Mouse (Mus musculus) heart, embryonic 14.5 days (tissue): ENCODE data around the gene Gramd2. TPM values are rescaled to one million over a fixed set of nuclear protein-coding genes. Genes with fewer than 3 reads are reported as not detected.

Source experiments
- ATAC-seq: fragments of 200-750 bp; cut with Nextera tagmentation; 2 replicates; pipeline ENCODE4 v1.8.0; 2017; ENCODE audit warnings: low read depth, moderate TSS enrichment; ENCODE audit not compliant: insufficient number of reproducible peaks, insufficient read depth, low FRiP score
- H3K27ac ChIP-seq, 2 experiments: fragments of 200-500 bp in 1 of 2; fragments of 300-500 bp in 1 of 2; sonication (generic) in 1 of 2; replicated peaks in 1 of 2; 2 replicates each; pipeline ENCODE4 v1.5.1; 2012 to 2014; ENCODE audit warnings: low read depth in 2 of 2, low read length in 2 of 2, control low read depth in 1 of 2, mild to moderate bottlenecking in 1 of 2, mixed read lengths in 1 of 2; ENCODE audit not compliant: control insufficient read depth in 1 of 2, insufficient read depth in 1 of 2
- H3K27me3 ChIP-seq: fragments of 300-500 bp; sonication (generic); 2 replicates; pipeline ENCODE4 v1.6.1; 2014; ENCODE audit warnings: mild to moderate bottlenecking, low read length, control low read depth; ENCODE audit not compliant: control insufficient read depth, insufficient read depth
- H3K36me3 ChIP-seq: fragments of 300-500 bp; sonication (generic); 2 replicates; pipeline ENCODE4 v1.6.1; 2014; ENCODE audit warnings: mild to moderate bottlenecking, control low read depth, low read length, mixed read lengths; ENCODE audit not compliant: control insufficient read depth, insufficient read depth
- H3K4me1 ChIP-seq, 2 experiments: fragments of 200-500 bp in 1 of 2; fragments of 300-500 bp in 1 of 2; sonication (generic) in 1 of 2; 2 replicates each; pipeline ENCODE4 v1.6.1; 2012 to 2014; ENCODE audit warnings: low read length in 2 of 2, control low read depth in 1 of 2, mixed read lengths in 1 of 2; ENCODE audit not compliant: control insufficient read depth in 2 of 2, insufficient read depth in 2 of 2
- H3K4me2 ChIP-seq: fragments of 300-500 bp; sonication (generic); 2 replicates; pipeline ENCODE4 v1.6.1; 2014; ENCODE audit warnings: mild to moderate bottlenecking, low read length
- H3K4me3 ChIP-seq, 2 experiments: fragments of 200-500 bp in 1 of 2; fragments of 300-500 bp in 1 of 2; sonication (generic) in 1 of 2; 2 replicates each; pipeline ENCODE4 v1.5.1; 2012 to 2014; ENCODE audit warnings: low read length in 2 of 2, mild to moderate bottlenecking in 2 of 2, control low read depth in 1 of 2, low read depth in 1 of 2, moderate library complexity in 1 of 2; ENCODE audit not compliant: control insufficient read depth in 1 of 2, insufficient read depth in 1 of 2
- H3K9ac ChIP-seq: fragments of 300-500 bp; sonication (generic); 2 replicates; pipeline ENCODE4 v1.6.1; 2014; ENCODE audit warnings: mild to moderate bottlenecking, low read length
- H3K9me3 ChIP-seq: fragments of 300-500 bp; sonication (generic); 2 replicates; pipeline ENCODE4 v1.6.1; 2016; ENCODE audit warnings: low read length, control low read depth; ENCODE audit not compliant: control insufficient read depth
- WGBS: fragments of 180-500 bp; shearing (Covaris S2); extraction: QIAGEN DNeasy Blood & Tissue Kit; methylation state at CpG from one replicate; pipeline ENCODE4 v1.1.7; 2014; 5-methylcytosine and 5-hydroxymethylcytosine counted together
- polyA plus RNA-seq: library from polyadenylated mRNA; unstranded; fragments of >200 nt; fragmentation: Nextera tagmentation; extraction: Ambion mirVana; gene quantifications from 2 replicates; pipeline ENCODE4 v1.2.1, GENCODE M21; 2014

The Gramd2 gene
- polyA plus RNA-seq, 1 experiment from 2014 or later: 0.43 TPM

DNA sequence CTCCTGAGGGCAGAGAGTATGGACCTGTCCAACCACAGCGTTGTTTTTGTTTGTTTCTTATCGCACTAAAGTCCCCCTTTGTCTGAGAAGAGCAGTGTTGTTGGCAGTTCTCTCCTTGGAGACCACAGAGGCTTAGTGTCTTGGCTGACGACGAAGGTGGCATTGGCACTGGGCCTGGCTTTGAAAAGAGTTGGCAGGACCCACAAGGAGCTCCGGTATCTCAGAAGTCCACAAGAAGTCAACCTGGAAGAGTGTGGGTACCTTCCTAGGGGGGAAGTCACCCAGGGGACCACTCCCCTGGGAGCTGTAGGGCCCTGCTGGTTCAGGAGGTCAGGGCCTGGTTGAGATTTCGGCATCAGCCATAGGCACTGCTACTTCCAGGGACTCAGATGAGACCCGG lies 21.1 kb downstream of the Gramd2 start:
- Histone ChIP-seq H3K4me3 (no peak overlapping the region), H3K9me3 (no peaks in the 10 kb centered on the region), H3K4me1 (no peaks in the 10 kb centered on the region), H3K27me3 (no peaks in the 10 kb centered on the region), H3K36me3 (no peaks in the 10 kb centered on the region), H3K4me2 (no peak overlapping the region), H3K27ac (no peak overlapping the region), H3K9ac (no peak overlapping the region)
- 75% methylated on average over 7 of the region's 7 CpGs for WGBS
- no peak for ATAC-seq

DNA sequence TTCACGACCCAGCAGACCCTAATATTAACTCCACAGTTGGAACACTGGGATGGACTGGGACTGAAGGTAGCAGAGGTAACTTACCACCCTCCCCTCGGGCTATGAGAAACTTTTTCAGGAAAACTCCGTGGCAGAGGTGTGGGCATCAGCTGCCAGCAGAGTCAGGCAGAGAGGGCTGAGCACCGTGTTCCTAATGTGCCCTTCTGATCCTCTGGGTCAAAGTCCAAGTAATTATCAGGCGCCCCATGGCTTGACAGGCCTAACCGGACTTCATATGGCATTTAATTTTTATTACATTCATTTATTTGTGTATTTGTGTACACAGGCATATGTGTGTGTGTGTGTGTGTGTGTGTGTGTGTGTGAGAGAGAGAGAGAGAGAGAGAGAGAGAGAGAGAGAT lies 23.2 kb downstream of the Gramd2 start:
- ATAC-seq: no peak
- H3K9ac ChIP-seq: no peak overlapping the region
- H3K27ac ChIP-seq: no peak overlapping the region
- no peaks in the 10 kb centered on the region for H3K36me3 ChIP-seq
- WGBS: 71% methylated on average over 6 of the region's 6 CpGs
- H3K9me3 ChIP-seq: no peaks in the 10 kb centered on the region
- no peak overlapping the region for H3K4me2 ChIP-seq
- H3K4me3 ChIP-seq: no peak overlapping the region
- H3K4me1 ChIP-seq: no peaks in the 10 kb centered on the region; a peak in 1 of 4 replicates
- H3K27me3 ChIP-seq: no peaks in the 10 kb centered on the region

DNA sequence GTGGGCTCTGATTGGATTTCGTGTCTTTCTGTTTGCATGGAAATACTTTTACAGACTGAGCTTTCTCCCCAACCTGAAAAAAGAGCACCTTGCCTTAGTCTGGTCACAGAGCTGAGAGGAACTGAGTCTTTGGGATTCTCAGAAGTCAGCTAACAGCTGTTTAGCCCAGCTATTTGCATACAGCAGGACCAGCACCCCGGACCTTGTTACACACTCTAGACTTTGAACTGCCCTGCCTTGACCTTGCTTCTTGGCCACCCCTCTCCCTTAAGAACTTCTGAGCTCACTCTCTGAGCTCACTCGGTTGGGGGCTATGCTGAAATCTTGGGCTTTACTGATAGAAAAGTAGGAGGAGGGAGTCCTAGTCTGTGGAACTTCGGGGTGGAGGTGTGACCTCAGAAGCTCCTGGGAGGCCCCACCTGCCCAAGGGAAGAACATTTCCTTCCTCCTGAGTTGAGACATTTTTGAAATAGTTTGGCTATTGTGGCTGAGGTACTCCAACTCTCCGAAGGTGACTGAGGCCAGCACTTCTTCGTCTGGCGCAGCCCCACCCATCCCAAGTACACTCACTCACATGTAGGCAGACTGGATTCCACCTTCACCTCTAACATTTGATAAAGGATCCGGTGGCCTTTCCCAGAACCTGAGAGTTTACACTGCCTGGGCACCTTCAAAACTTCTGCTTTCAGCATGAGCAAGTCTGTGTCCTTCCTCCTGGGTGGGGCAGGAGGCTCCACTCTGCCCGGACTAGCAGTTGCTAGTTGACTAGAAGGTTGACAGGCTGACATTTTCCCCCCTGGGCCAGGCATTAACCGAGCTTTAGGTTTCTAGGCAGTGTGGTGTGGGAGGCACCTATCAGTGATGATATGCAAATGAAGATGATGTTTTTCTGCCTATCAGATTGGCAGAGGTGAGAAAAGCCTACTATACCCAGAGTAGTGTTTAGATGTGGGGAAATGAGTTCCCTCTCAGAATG lies 27.2 kb downstream of the Gramd2 start:
- no peaks in the 10 kb centered on the region; a peak in 1 of 4 replicates for H3K4me1 ChIP-seq
- H3K27ac ChIP-seq: no peak overlapping the region
- no peaks in the 10 kb centered on the region for H3K9me3 ChIP-seq
- no peak overlapping the region for H3K4me2 ChIP-seq
- H3K27me3 ChIP-seq: no peaks in the 10 kb centered on the region
- H3K4me3 ChIP-seq: no peak overlapping the region
- H3K9ac ChIP-seq: no peak overlapping the region
- 43% methylated on average over 10 of the region's 10 CpGs for WGBS
- no peak for ATAC-seq
- no peaks in the 10 kb centered on the region for H3K36me3 ChIP-seq

DNA sequence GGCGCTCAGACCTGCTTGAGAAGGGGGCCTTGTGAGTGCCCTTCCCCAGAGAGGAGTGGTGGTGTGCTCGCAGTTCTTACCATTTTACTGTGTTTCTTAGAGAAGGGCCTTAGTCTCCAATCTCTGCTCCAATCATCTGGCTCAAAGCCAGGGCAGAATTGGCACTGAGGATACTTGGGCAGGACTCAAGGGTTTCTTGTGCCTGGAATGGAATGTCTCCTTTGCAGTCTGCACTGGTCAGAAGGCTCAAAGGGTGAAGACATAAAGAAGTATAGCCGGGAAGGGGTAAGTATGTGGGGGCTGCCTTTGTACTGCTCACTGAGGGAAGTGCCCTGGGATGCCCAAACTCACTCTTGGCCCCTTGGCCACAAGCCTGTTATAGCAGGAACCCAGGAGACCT lies 29.3 kb downstream of the Gramd2 start:
- H3K9me3 ChIP-seq: no peaks in the 10 kb centered on the region
- H3K36me3 ChIP-seq: no peaks in the 10 kb centered on the region
- no peaks in the 10 kb centered on the region for H3K27me3 ChIP-seq
- no peak overlapping the region for H3K9ac ChIP-seq
- no peaks in the 10 kb centered on the region; a peak in 1 of 4 replicates for H3K4me1 ChIP-seq
- ATAC-seq: no peak
- no peak overlapping the region for H3K4me3 ChIP-seq
- H3K27ac ChIP-seq: no peak overlapping the region
- no peak overlapping the region for H3K4me2 ChIP-seq
- 66% methylated on average over 3 of the region's 3 CpGs for WGBS

DNA sequence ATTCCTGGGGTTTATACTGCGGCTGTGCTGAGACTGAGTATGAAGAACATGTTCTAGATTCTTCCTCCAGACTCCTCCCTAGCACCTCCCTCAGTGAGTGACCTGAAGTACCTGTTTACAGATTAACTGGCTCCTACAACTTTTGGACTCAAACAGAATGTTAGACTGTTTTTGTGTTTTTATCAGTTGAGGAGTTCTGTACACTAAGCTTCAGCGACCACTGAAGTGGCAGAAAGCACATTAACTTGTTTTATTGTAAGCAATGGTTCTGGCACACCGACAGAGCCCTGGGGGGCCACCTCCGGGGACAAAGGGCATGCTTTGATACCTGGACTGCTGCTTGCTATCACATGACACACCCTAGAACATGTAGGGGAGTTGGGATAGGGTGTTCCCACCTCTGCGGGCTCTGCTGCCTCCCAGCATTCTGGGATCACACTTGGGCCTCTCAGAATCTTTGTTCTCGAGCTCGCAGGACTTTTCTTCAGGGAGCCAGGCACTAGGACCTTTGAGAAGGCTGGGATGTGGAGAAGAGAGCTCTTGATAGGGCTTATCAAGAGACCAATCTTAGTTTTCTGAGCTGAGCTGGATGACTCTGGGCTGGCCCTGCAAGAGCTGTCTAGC lies 36.4 kb downstream of the Gramd2 start:
- no peak for ATAC-seq
- Histone ChIP-seq H3K36me3 (no peaks in the 10 kb centered on the region), H3K4me2 (no peak overlapping the region), H3K4me1 (no peaks in the 10 kb centered on the region), H3K9me3 (no peaks in the 10 kb centered on the region), H3K27ac (no peak overlapping the region), H3K4me3 (no peak overlapping the region), H3K27me3 (no peaks in the 10 kb centered on the region), H3K9ac (no peak overlapping the region)
- 67% methylated on average over 7 of the region's 7 CpGs for WGBS

DNA sequence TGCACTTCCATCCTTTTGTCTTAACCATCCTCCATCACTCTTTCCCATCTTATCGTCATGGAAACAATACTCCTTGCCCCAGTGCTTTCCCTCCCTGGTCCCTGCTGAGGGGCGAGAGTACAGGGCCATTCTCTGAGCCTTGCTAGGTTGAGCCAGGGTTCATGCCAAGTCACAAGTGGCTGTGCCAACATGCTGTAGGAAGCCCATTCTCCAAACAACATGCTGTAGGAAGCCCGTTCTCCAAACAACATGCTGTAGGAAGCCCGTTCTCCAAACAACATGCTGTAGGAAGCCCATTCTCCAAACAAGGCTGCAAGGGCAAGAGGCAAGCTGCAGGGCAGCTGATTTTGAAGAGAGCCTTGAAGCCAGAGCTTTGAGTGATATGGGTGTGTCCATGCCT lies 38.3 kb downstream of the Gramd2 start:
- Histone ChIP-seq H3K4me3 (no peak overlapping the region), H3K4me1 (peaks cover under 1% of the 10 kb centered on the region in 2 experiments; a peak in 3 of 4 replicates), H3K9me3 (no peaks in the 10 kb centered on the region), H3K4me2 (no peak overlapping the region), H3K27ac (no peak overlapping the region), H3K27me3 (no peaks in the 10 kb centered on the region), H3K9ac (no peak overlapping the region), H3K36me3 (no peaks in the 10 kb centered on the region)
- no peak for ATAC-seq
- 81% methylated on average over 4 of the region's 4 CpGs for WGBS

DNA sequence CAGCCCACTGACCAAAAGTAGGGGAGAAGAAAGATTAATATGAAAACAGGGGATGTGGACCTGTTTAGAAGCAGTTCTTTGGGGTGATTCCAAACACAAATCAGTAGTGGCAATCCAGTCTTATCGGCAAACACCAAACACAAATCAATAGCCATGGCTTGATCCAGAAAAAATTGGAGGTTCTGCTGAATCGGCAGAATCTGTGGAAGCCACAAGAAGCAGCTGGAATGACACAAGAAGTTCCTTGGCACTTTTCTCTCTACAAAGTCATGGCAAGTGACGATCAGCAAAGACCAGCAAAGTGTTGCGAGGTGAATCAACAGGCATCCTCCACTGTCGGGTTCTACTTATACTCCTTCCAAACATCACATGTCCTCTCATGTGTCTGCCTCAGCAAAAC lies 41.2 kb downstream of the Gramd2 start:
- peaks cover 13 to 17% of the 10 kb centered on the region in 2 experiments for H3K4me1 ChIP-seq
- no peak overlapping the region for H3K4me2 ChIP-seq
- H3K27me3 ChIP-seq: no peaks in the 10 kb centered on the region
- no peak overlapping the region for H3K27ac ChIP-seq
- WGBS: 78% methylated on average over 5 of the region's 5 CpGs
- no peak for ATAC-seq
- no peaks in the 10 kb centered on the region for H3K9me3 ChIP-seq
- no peaks in the 10 kb centered on the region for H3K36me3 ChIP-seq
- H3K4me3 ChIP-seq: no peak overlapping the region
- no peak overlapping the region for H3K9ac ChIP-seq
